Mouse (Mus musculus) hindlimb bud, embryonic 11.5 days (tissue): Measurements from ENCODE around the gene Tshz2.

Experiments
- DNase-seq: peaks from one replicate; pipeline ENCODE4 v3.0.0-alpha.2; 2012; ENCODE audit warnings: low read depth, low spot score; ENCODE audit errors: extremely low spot score

Gene Tshz2

DNA sequence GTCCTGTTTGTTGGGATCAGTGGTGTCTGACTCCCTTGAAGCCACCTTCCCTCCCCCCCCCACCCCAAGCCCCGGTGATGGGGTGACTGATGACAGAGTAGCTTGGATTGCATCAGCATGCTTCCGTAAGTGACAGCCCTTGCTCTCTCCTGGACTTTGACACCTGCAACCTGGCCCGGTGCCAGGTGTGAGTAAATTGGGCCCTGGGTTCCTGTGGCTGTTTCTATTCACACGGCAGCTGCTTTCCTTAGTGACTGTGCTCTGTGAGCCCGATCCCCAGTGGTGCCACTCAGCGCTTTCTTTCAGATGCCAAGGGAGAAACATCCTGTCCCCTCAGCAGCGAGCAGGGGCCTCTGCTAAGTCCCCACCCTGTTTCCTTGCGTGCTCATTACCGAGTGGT lies 62.2 kb downstream of the Tshz2 start:
- no peak for DNase-seq

DNA sequence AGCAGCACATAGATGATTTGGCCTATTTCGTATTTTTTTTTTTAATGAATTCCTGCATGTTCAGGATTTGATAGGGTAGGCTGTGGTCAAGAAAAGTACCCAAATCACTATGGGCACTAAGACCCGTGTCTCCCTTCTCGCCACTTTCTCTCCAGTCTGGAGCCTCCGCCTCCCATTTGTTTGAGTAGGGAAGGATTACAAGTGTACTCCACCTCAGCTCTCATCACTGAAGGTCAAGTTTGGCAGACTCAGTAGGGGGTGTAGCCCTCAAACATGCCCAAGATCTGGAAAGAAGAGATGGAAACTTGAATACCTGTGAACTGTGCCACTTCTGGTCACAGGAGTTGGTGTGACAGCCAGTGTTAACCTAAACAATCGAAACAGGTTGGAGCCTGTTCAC lies 66.3 kb downstream of the Tshz2 start:
- no peak for DNase-seq

- no peak for DNase-seq
Observed at GRCm38 (mm10) chr2:169699862-169700511, 67.2 kb downstream of the Tshz2 start.

DNA sequence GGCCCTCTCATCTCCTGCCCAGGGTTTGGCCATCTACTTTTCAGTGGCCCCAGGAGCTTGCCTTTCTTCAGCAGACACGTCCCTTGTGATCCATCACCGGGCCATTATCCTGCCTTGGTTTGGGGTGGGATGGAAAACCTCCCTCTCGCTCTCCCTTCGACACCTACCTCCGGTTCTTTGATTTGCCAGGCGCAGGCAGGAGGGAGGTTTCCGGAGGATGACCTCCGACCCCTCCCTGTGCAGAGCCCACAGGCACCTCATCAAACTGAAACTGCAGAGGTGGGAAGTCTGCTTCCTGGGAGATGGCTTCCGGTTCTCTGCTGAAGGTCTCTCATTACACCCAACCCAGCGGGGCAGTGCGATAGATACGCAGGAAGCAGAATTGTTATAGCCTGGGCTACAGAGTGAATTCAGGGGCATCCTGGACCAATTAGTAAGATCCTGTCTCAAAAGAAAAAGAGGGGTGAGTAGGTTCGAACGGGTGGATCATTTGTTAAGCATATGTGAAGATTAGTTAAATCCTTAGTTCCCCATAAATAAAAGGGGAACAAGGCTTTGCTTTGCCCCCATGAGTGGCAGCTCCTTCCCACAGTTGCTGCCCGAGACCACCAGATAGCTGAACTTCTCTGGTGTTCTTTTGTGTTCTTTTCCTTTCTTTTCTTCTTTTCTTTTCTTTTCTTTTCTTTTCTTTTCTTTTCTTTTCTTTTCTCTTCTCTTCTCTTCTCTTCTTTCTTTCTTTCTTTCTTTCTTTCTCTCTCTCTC lies 70.1 kb downstream of the Tshz2 start:
- DNase-seq: no peak

GRCm38 (mm10) chr2:169721793-169722326 lies 89.0 kb downstream of the Tshz2 start:
- DNase-seq: no peak

DNA sequence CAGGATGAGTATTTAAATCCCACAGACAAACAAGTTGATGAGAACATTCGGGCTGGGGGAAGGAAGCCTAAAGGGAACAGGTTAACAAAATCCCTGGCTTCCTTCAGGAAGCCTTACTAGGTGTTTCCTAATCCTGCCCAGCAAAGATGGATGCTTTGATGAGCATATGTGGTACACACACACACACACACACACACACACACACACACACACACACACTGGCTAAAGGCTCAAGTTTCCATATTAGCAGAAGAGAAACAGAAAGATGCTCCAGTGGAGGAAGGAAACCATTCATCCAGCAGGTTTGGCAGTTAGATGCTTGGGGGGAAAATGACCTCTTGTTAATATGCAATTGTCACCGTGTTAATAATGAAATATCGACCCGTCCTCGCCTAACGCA lies 89.5 kb downstream of the Tshz2 start:
- DNase-seq: no peak

DNA sequence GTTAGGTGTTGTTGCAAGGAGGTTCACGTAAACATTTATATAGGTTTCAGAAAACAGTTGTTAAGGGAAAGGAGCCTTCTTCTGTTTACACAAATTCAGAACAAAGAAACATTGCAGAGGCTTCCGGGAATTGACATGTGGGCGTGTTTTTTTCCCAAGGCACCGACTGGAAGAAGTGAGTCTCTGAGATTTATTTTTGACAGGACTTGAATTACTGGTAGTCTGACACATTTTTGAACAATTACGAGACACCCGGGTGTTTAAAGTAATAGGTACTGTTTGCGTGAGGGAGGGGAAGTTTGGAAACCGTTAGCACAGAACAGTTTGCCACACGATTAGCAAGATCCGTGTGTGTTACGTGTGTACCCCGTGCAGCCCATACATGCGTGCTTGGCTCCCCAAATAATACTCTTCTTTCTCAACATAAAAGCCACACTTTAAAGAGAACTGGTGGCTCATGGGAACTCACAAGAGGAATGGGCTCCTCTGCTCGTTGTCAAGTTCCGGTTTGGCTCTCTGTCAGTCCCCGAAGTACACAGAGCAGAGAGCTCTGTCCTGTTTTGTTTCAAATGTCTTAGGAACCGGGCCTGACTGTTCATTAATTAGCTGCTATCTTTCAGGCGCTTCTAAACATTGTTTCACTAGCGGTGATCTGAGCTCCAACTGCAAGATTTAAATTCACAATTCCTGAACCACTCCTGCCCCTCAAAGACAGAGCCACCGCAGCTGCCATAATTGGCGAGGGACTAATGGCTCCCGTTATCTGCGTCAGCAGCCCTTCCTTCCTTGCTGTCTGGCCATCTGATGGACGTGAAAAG lies 91.0 kb downstream of the Tshz2 start:
- no peak for DNase-seq

DNA sequence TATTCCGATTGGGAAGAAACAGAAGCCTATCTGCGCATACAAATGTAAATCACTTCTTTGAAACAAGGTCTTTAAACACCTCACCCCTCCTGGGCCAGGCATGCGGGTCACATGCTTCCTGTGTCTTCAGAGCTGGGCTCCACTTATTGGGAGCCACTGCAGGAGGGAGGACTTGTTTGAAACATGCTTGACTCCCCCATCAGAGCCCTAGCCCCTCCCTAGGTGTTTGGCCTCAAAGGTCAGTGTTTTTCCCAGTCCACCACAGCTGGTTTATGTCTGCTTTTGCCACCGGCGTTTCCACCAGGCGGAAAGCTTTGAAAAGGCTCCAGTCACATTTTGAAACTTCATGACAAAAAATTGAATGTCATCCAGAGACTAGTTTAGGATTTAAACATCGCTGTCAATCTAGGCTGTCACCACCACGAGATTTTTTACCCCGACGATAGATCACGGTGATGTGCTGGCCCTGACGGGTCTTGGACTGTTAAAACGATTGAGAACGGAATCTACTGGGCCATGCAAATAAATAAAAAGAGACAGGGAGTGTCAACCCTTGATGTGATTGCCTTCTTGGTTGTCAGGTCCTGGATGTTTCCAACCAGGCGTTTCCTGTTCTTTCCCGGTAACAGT lies 96.0 kb downstream of the Tshz2 start:
- no peak for DNase-seq

DNA sequence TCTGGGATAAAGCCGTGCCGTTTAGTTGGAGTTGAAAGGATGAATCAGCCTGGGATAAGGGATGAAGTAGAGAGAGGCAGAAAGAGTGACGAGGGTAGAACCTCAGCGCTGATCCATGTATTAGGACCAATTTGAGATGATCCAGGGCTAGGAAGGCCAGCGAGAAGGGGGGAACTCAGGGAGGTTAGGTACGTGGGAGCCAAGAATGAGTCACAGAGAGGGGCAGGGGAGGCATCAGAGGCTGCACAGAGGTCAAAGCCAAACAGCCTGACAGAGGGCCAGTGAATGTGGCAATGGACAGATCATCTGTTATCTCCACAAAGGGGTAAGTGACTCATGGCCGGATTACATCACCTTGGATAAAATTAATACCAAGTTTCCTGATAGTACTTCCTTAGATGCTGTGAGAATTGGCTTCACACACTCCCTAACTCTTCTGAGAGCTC lies 97.8 kb downstream of the Tshz2 start:
- DNase-seq: no peak

DNA sequence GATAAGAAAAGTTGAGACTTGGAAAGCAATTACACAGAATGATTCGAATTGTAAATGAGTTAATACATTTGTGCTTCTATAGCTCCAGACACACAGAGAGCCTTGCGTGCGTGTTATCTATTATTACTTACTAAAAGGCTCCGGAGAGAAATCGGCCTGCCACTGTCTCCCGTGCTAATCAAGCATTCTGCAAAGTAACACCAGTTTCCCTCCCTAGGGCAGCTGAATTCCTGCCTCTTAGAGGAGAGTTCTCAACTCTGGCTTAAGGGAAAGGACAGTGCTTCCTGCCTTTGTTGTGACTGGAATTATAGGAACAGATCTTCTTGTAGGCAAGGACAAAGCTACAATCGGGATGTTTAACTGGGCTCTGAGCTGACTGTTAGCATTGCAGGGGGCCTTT lies 101.2 kb downstream of the Tshz2 start:
- no peak for DNase-seq

GRCm38 (mm10) chr2:169735475-169736406 lies 102.9 kb downstream of the Tshz2 start:
- no peak for DNase-seq

GRCm38 (mm10) chr2:169740996-169741395 lies 108.2 kb downstream of the Tshz2 start:
- no peak for DNase-seq

DNA sequence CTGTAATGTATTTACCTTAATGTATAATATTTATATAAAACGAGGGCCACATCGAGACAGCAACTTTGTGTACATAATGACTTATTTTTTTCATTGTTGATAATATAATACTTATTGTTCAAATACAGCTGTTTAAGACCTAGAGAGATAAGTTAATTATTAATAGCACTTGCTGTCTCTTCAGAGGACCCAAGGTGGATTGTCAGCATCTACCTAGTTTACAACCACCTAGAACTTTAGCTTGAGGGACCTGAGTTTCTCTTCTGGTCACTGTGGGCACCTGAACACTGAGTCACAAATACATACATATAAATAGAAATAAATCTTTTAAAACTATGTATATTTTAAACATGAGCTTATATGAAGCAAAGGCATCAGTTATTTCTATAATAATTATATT lies 110.0 kb downstream of the Tshz2 start:
- no peak for DNase-seq

DNA sequence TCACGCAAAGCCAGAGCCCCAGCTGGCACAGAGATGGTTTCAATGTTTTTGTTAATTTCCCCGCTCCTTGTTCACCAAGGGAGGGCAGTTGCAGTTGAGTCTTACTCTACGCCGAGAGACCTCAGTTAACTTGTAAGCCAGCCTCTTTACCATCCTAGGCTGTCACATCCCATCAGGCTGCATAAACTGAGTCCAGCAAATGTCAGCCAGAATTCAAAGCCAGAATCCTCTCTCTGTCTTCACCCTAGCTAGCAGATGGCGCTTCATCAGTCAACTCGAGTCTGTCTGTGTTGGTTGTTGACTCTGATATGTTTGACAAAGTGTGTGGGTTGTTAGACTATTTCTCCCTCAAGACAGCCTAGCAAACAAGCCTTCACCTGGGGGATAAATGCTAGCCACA lies 110.5 kb downstream of the Tshz2 start:
- DNase-seq: no peak

DNA sequence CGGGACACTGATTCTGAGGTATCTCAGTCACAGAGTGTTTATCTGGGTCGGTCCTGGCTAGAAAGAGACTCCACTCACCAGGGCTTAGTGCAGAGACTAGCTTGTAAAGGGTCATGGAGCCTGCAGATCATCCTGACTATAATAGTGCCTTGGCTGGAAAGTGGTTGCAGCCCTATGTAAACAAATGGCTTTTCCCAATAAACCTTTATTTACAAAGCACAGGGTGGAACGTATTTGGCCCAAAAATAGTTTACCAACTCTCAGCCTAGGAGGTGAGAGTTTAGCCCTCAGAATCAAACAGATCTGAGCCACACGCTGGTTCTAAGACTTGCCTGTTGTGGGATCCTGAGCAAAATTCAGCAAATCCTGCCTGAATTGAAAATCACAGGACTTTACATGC lies 111.1 kb downstream of the Tshz2 start:
- no peak for DNase-seq

DNA sequence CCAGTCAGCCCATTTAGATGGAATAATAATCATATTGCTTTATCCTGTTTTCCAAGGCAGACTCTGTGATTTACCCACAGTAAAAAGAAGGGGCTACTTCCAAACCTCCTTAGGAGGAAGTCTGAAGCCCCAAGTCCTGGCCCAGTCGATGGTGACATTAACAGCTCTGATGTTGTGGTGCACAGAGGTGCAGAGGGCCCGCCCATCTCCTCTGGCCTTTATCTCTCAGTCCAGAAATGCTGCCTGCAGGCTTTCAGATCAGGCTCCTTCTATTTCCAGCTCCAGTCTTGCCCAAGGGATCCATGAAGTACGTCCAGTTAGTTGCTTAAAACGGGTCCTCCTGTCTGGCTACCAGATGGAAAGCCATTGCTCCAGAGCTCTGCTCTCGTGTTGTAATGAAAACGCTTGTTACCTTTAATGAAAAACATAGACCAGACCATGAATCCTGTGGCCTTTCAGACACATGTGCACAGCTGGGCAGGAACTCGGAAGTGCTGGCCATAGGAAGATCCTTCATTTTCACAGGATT lies 114.4 kb downstream of the Tshz2 start:
- no peak for DNase-seq

DNA sequence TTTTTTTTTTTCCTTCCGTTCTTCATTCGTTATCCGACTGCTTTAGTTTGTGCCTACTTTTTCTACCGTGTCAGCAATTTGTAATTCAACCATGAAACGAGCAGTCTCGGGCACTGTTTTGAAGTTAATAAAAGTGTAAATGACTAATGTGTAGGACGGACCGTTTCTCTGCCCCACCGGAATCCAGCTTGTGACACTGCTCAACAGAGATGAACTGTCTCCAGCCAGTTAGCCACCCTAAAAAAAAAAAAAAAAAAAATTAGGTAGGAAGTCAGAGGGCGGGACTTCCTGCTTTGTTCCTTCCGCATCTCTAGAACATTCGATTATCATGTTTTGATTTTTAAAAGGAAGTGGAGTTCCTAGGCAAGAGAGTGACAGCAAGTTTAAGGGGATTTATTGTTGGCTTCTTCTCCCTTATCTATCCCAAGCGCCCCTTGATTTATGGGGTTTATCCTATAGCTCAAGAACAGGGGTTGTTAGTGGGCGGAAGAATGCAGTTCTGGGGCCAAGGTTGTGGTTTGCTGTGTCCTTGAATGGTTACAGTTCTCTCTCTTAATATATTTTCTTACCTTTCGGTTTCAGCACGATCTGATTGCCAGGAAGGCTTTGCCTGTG lies 116.6 kb downstream of the Tshz2 start:
- DNase-seq: no peak

- DNase-seq: no peak
Observed at GRCm38 (mm10) chr2:169750574-169751491, 118.0 kb downstream of the Tshz2 start.
